Mouse (Mus musculus) heart, embryonic 14.5 days (tissue): ENCODE measurements around the gene Sh3pxd2a. TPM values are rescaled to one million over a fixed set of nuclear protein-coding genes. Genes with fewer than 3 reads are reported as not detected.

Experiments used
- ATAC-seq: fragments of 200-750 bp; cut with Nextera tagmentation; 2 replicates; pipeline ENCODE4 v1.8.0; 2017; ENCODE audit warnings: low read depth, moderate TSS enrichment; ENCODE audit not compliant: insufficient number of reproducible peaks, insufficient read depth, low FRiP score
- H3K27ac ChIP-seq, 2 experiments: fragments of 200-500 bp in 1 of 2; fragments of 300-500 bp in 1 of 2; sonication (generic) in 1 of 2; replicated peaks in 1 of 2; 2 replicates each; pipeline ENCODE4 v1.5.1; 2012 to 2014; ENCODE audit warnings: low read depth in 2 of 2, low read length in 2 of 2, control low read depth in 1 of 2, mild to moderate bottlenecking in 1 of 2, mixed read lengths in 1 of 2; ENCODE audit not compliant: control insufficient read depth in 1 of 2, insufficient read depth in 1 of 2
- H3K27me3 ChIP-seq: fragments of 300-500 bp; sonication (generic); 2 replicates; pipeline ENCODE4 v1.6.1; 2014; ENCODE audit warnings: mild to moderate bottlenecking, low read length, control low read depth; ENCODE audit not compliant: control insufficient read depth, insufficient read depth
- H3K36me3 ChIP-seq: fragments of 300-500 bp; sonication (generic); 2 replicates; pipeline ENCODE4 v1.6.1; 2014; ENCODE audit warnings: mild to moderate bottlenecking, control low read depth, low read length, mixed read lengths; ENCODE audit not compliant: control insufficient read depth, insufficient read depth
- H3K4me1 ChIP-seq, 2 experiments: fragments of 200-500 bp in 1 of 2; fragments of 300-500 bp in 1 of 2; sonication (generic) in 1 of 2; 2 replicates each; pipeline ENCODE4 v1.6.1; 2012 to 2014; ENCODE audit warnings: low read length in 2 of 2, control low read depth in 1 of 2, mixed read lengths in 1 of 2; ENCODE audit not compliant: control insufficient read depth in 2 of 2, insufficient read depth in 2 of 2
- H3K4me2 ChIP-seq: fragments of 300-500 bp; sonication (generic); 2 replicates; pipeline ENCODE4 v1.6.1; 2014; ENCODE audit warnings: mild to moderate bottlenecking, low read length
- H3K4me3 ChIP-seq, 2 experiments: fragments of 200-500 bp in 1 of 2; fragments of 300-500 bp in 1 of 2; sonication (generic) in 1 of 2; 2 replicates each; pipeline ENCODE4 v1.5.1; 2012 to 2014; ENCODE audit warnings: low read length in 2 of 2, mild to moderate bottlenecking in 2 of 2, control low read depth in 1 of 2, low read depth in 1 of 2, moderate library complexity in 1 of 2; ENCODE audit not compliant: control insufficient read depth in 1 of 2, insufficient read depth in 1 of 2
- H3K9ac ChIP-seq: fragments of 300-500 bp; sonication (generic); 2 replicates; pipeline ENCODE4 v1.6.1; 2014; ENCODE audit warnings: mild to moderate bottlenecking, low read length
- H3K9me3 ChIP-seq: fragments of 300-500 bp; sonication (generic); 2 replicates; pipeline ENCODE4 v1.6.1; 2016; ENCODE audit warnings: low read length, control low read depth; ENCODE audit not compliant: control insufficient read depth
- WGBS: fragments of 180-500 bp; shearing (Covaris S2); extraction: QIAGEN DNeasy Blood & Tissue Kit; methylation state at CpG from one replicate; pipeline ENCODE4 v1.1.7; 2014; 5-methylcytosine and 5-hydroxymethylcytosine counted together
- polyA plus RNA-seq: library from polyadenylated mRNA; unstranded; fragments of >200 nt; fragmentation: Nextera tagmentation; extraction: Ambion mirVana; gene quantifications from 2 replicates; pipeline ENCODE4 v1.2.1, GENCODE M21; 2014

The Sh3pxd2a gene
- polyA plus RNA-seq, 1 experiment from 2014 or later = 9.7 TPM

DNA sequence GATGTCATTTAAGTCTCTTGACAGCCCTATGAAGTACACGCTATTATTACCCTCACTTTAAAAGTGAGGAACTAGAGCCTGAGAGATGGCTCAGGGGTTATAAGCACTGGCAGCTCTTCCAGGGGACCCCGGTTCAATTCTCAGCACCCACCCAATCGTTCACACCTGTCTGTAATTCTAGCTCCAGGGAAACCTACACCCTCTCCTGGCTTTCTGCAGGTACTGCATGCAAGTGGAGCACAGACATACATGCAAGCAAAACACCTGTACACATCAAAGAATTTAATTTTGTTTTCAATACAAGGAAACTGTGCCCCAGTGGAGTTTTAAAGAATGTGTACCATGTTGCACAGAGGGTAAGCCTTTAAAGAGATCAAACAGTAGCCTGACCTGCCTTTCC is 2.4 kb downstream of the Sh3pxd2a start:
- peak overlapping the region in 1 of 2 experiments; percentile 89; a peak in 1 of 4 replicates for H3K4me3 ChIP-seq
- 81% methylated on average over 3 of the region's 3 CpGs for WGBS
- H3K36me3 ChIP-seq = peaks cover 15% of the 10 kb centered on the region
- no peaks in the 10 kb centered on the region for H3K27me3 ChIP-seq
- ATAC-seq = no peak
- no peaks in the 10 kb centered on the region; the same call in 1 of the 2 replicates for H3K9me3 ChIP-seq
- no peak overlapping the region for H3K9ac ChIP-seq
- peaks cover 37 to 62% of the 10 kb centered on the region in 2 experiments for H3K4me1 ChIP-seq
- no peak overlapping the region; a peak in 1 of 4 replicates for H3K27ac ChIP-seq
- peak overlapping the region; percentile 79 for H3K4me2 ChIP-seq

GRCm38 (mm10) chr19:47461386-47461785 is 2.8 kb downstream of the Sh3pxd2a start:
- Histone ChIP-seq H3K27me3 (no peaks in the 10 kb centered on the region), H3K4me2 (no peak overlapping the region), H3K9ac (no peak overlapping the region), H3K36me3 (peaks cover 15% of the 10 kb centered on the region), H3K27ac (peak overlapping the region in 1 of 2 experiments; percentile 16; a peak in 1 of 4 replicates), H3K4me3 (no peak overlapping the region), H3K9me3 (no peaks in the 10 kb centered on the region; the same call in 1 of the 2 replicates), H3K4me1 (peaks cover 37 to 66% of the 10 kb centered on the region in 2 experiments)
- ATAC-seq = no peak
- 63% methylated on average over 9 of the region's 9 CpGs for WGBS

- H3K9ac ChIP-seq = no peak overlapping the region
- H3K27ac ChIP-seq = no peak overlapping the region
- peaks cover 15% of the 10 kb centered on the region for H3K36me3 ChIP-seq
- 54% methylated on average over 19 of the region's 19 CpGs for WGBS
- ATAC-seq = no peak
- peaks cover 43 to 77% of the 10 kb centered on the region in 2 experiments for H3K4me1 ChIP-seq
- H3K27me3 ChIP-seq = no peaks in the 10 kb centered on the region
- H3K4me2 ChIP-seq = peak overlapping the region; percentile 36
- H3K4me3 ChIP-seq = no peak overlapping the region
- H3K9me3 ChIP-seq = no peaks in the 10 kb centered on the region; the same call in 1 of the 2 replicates
Observed at GRCm38 (mm10) chr19:47460120-47460960, 3.9 kb downstream of the Sh3pxd2a start.

DNA sequence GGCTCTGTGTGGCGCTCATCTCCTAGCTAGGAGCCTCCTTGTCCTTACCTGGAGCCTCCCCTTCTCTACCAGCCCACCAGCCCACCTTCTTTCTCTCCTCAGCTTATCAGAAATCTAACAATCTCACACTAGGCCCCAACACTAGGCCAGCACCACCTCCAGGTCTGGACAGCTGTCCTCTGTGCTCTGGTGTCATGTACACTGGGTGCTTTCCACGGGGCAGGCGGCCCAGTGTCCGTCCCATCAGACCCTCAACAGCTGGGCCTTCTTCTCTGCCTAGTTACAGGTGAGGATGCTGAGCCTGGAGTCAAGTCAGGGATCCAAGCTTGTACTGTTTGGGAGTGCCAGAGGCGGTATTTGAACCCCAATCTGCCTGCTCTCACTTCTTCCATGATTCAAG is 5.0 kb downstream of the Sh3pxd2a start:
- Histone ChIP-seq H3K27me3 (no peaks in the 10 kb centered on the region), H3K36me3 (peaks cover 15% of the 10 kb centered on the region), H3K4me2 (0 out of 2 replicates have a peak overlapping the region, but pooled peaks have one; percentile 16), H3K9ac (no peak overlapping the region), H3K27ac (no peak overlapping the region), H3K4me1 (peaks cover 51 to 84% of the 10 kb centered on the region in 2 experiments), H3K9me3 (no peaks in the 10 kb centered on the region; the same call in 1 of the 2 replicates), H3K4me3 (no peak overlapping the region)
- no peak for ATAC-seq
- 88% methylated on average over 5 of the region's 5 CpGs for WGBS

DNA sequence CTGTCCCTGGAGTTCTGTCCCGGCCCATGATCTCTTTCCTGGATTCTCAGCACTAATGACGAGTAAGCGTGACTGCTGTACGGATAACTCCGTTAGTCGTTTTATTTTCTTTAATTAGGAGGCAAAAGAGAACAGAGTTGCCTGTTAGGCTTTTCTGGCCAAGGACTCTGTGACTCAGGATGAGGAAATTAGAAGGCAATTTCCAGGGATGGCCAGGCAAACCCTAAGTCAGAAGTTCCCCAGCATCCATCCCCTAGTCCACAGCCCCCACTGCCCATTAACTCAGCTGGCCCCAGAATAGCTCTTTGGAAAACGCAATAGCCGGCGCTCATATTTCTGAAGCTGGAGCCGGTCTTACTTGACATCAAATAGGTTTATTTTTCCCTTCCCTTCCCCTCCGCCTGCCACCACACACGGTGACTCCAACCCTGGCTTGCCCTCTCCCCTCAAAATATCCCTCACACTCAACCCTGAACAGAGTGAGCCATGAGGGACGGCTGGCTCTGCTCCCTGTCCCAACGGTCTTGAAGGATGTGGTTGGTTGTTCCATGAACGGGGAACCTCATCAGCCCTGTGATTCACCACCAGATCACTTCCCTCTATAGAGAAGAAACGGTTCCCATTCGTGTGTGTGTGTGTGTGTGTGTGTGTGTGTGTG is 5.6 kb downstream of the Sh3pxd2a start:
- 0 out of 2 replicates have a peak overlapping the region, but pooled peaks have one; percentile 17 for H3K4me2 ChIP-seq
- peaks cover 17% of the 10 kb centered on the region for H3K36me3 ChIP-seq
- H3K9ac ChIP-seq = peak overlapping the region; percentile 31; the same call in 1 of the 2 replicates
- WGBS = 54% methylated on average over 17 of the region's 17 CpGs
- no peak overlapping the region for H3K4me3 ChIP-seq
- no peaks in the 10 kb centered on the region for H3K27me3 ChIP-seq
- ATAC-seq = no peak
- H3K4me1 ChIP-seq = peaks cover 57 to 89% of the 10 kb centered on the region in 2 experiments
- H3K9me3 ChIP-seq = no peaks in the 10 kb centered on the region; the same call in 1 of the 2 replicates
- H3K27ac ChIP-seq = peak overlapping the region in 1 of 2 experiments; percentile 48; a peak in 2 of 4 replicates

GRCm38 (mm10) chr19:47457711-47458503 is 6.3 kb downstream of the Sh3pxd2a start:
- ATAC-seq = no peak
- Histone ChIP-seq H3K27me3 (no peaks in the 10 kb centered on the region), H3K4me2 (peak overlapping the region; percentile 17; the same call in 1 of the 2 replicates), H3K36me3 (peaks cover 21% of the 10 kb centered on the region), H3K4me3 (no peak overlapping the region), H3K4me1 (peaks cover 63 to 92% of the 10 kb centered on the region in 2 experiments), H3K27ac (peak overlapping the region; percentile 5 to 48; a peak in 2 of 4 replicates), H3K9me3 (no peaks in the 10 kb centered on the region; the same call in 1 of the 2 replicates), H3K9ac (peak overlapping the region; percentile 31; the same call in 1 of the 2 replicates)
- 32% methylated on average over 13 of the region's 13 CpGs for WGBS

DNA sequence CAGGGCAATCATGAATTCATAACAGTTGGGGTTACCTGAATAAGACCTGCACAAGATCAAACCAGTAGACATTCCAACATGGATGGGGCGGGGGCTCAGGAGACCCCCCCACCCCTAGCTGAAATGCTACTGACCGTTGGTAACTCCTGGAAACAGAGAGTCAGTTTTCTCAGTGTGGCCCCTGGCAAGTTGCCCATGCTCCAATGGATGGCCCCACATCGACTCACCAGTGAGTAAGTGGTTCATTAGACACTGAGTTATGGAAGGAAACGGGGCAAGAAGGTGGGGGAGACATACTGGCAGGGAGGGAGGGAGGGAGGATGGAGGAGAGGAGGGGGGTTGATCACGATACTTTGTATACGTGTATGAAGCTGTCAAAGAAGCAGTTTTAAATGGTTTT is 8.2 kb downstream of the Sh3pxd2a start:
- 49% methylated on average over 6 of the region's 6 CpGs for WGBS
- Histone ChIP-seq H3K4me1 (peaks cover 75 to 94% of the 10 kb centered on the region in 2 experiments), H3K4me2 (no peak overlapping the region), H3K27ac (0 out of 4 replicates have a peak overlapping the region, but pooled peaks of 1 of the 2 experiments have one; percentile 95), H3K4me3 (no peak overlapping the region), H3K9ac (no peak overlapping the region), H3K9me3 (no peaks in the 10 kb centered on the region), H3K27me3 (no peaks in the 10 kb centered on the region), H3K36me3 (peaks cover 12% of the 10 kb centered on the region; the same call in 1 of the 2 replicates)
- no peak for ATAC-seq
